Mouse (Mus musculus) C3H10T1/2 (cell line): ENCODE results near the gene Spock3. TPM values are rescaled to one million over a fixed set of nuclear protein-coding genes. Genes with fewer than 3 reads are reported as not detected.

Experiments used
- polyA plus RNA-seq, 2 experiments: library from polyadenylated mRNA; unstranded; fragments of >200 nt; fragmentation: generic; extraction: Trizol; gene quantifications; one replicate each; pipeline ENCODE4 v1.2.1; 2012; ENCODE audit warnings: missing spikeins in 2 of 2

The Spock3 gene
- polyA plus RNA-seq, result not detected

DNA sequence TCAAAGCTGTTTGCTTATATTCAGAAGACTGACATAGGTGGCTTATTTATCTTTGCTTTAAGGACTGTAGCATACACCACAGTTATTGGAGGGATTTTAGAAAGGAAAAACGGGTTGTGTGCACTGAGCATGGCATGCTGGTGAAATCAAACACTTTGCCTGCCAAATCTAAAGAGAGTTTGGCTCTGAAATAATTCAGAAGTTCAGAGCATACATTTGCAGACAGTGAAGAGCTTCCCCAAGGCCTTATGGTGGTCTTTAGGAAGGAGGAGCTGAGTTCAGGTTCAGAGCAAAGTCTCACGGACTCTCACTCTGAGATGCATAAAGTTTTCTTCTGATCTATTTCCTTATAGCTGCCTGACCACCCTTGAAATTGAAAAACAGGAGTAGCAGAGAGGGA is at the start of gene Spock3:
Gene Spock3, plus strand, starts transcription at position 301 of the 400 bp plus-strand sequence.

